Comparison of ENCODE assay signal across 12 mouse cellular contexts in genomic region chr2:59629829-59630228, GRCm38 (mm10). TPM values are rescaled to one million over a fixed set of nuclear protein-coding genes. Genes with fewer than 3 reads are reported as not detected.
DNase-seq lines count a peak whose midpoint lies in the region; ATAC-seq lines count a peak whose summit lies in the region.
"Had no signal": no experiment of that assay in that cellular context is flagged by ENCODE, and none has a peak within 500 bp of the region (broad histone marks: within the 10 kb centered on the region; RNA-seq: fewer than 3 reads in every experiment).

No protein-coding gene starts in this region.

- no peak overlapping the region for H3K4me2 ChIP-seq in intestine, embryonic 16.5 days (ENCODE audit: low read depth, low read length)
- H3K4me2 ChIP-seq: hindbrain, embryonic 12.5 days; midbrain, embryonic 15.5 days had no signal

- 72% methylated on average over 4 of the region's 4 CpGs for WGBS in heart, embryonic 10.5 days
- 70% methylated on average over 4 of the region's 4 CpGs for WGBS in intestine, embryonic 16.5 days

- H3K4me1 ChIP-seq in heart, embryonic 10.5 days: peaks cover 69% of the 10 kb centered on the region
- H3K4me1 ChIP-seq in intestine, embryonic 16.5 days (ENCODE audit: control insufficient read depth, insufficient read depth, low read length): peaks cover 25% of the 10 kb centered on the region
- H3K4me1 ChIP-seq: midbrain, embryonic 15.5 days had no signal

- H3K4me3 ChIP-seq in heart, embryonic 10.5 days: no peak overlapping the region
- no peak overlapping the region for H3K4me3 ChIP-seq in intestine, embryonic 16.5 days (ENCODE audit: low read length)
- H3K4me3 ChIP-seq: forebrain, embryonic 10.5 days; hindbrain, embryonic 12.5 days; midbrain, embryonic 15.5 days had no signal

- 0 out of 2 replicates have a peak overlapping the region, but pooled peaks have one; percentile 70 for H3K27ac ChIP-seq in heart, embryonic 10.5 days
- H3K27ac ChIP-seq in intestine, embryonic 16.5 days (ENCODE audit: low read length): no peak overlapping the region
- H3K27ac ChIP-seq: forebrain, embryonic 10.5 days; hindbrain, embryonic 12.5 days; midbrain, embryonic 15.5 days had no signal

- no peak for DNase-seq in heart, embryonic 10.5 days (ENCODE audit: low spot score)
- DNase-seq in heart, adult 8-10 months (ENCODE audit: low spot score): no peak
- DNase-seq in adrenal gland, postnatal 36 days: peak; percentile 15 to 52
- DNase-seq in thymus, postnatal 25 days: no peak
- DNase-seq in right cerebral cortex, postnatal 36 days (ENCODE audit: low spot score in 2 of 2): no peak
- DNase-seq in thymus, postnatal 10 days (ENCODE audit: low spot score in 2 of 2): no peak
- DNase-seq: cerebellum, adult 11-12 months had no signal

- H3K36me3 ChIP-seq in heart, embryonic 10.5 days: peaks cover 3% of the 10 kb centered on the region; the same call in 1 of the 2 replicates
- no peaks in the 10 kb centered on the region for H3K36me3 ChIP-seq in intestine, embryonic 16.5 days (ENCODE audit: control insufficient read depth, insufficient read depth, low read length)
- H3K36me3 ChIP-seq: hindbrain, embryonic 12.5 days; midbrain, embryonic 15.5 days had no signal

- peak; percentile 53 for ATAC-seq in CD4-positive, CD25-positive, alpha-beta regulatory T cell, adult 4 months
- peak; percentile 59 for ATAC-seq in intestine, embryonic 16.5 days
- ATAC-seq: midbrain, embryonic 15.5 days had no signal

- H3K27me3 ChIP-seq in heart, embryonic 10.5 days (ENCODE audit: insufficient read depth, poor library complexity, severe bottlenecking): no peaks in the 10 kb centered on the region
- H3K27me3 ChIP-seq in intestine, embryonic 16.5 days (replicated peaks; ENCODE audit: control insufficient read depth, insufficient read depth, low read length): no peaks in the 10 kb centered on the region
- H3K27me3 ChIP-seq: hindbrain, embryonic 12.5 days; midbrain, embryonic 15.5 days had no signal

- no peaks in the 10 kb centered on the region for H3K9me3 ChIP-seq in heart, embryonic 10.5 days
- peaks cover 3% of the 10 kb centered on the region; the same call in 1 of the 2 replicates for H3K9me3 ChIP-seq in intestine, embryonic 16.5 days (ENCODE audit: control insufficient read depth, low read length)
- H3K9me3 ChIP-seq: midbrain, embryonic 15.5 days had no signal

- H3K9ac ChIP-seq in intestine, embryonic 16.5 days (ENCODE audit: low read depth, low read length): no peak overlapping the region
- H3K9ac ChIP-seq: hindbrain, embryonic 12.5 days; midbrain, embryonic 15.5 days had no signal

RNA-seq across cellular contexts. Expression of gene Tanc1, which starts 18.0 kb away (rescaled TPM):
- 40.7 and 41.3 TPM in 2 replicates for polyA plus RNA-seq in heart, embryonic 10.5 days (2016; fragmentation: Nextera tagmentation; extraction: Ambion mirVana)
- 10 to 100 TPM; 21.4 to 25.3 (median 24.6) TPM for total RNA-seq in heart, adult 8-10 months (2022)
- polyA plus RNA-seq in CD4-positive, CD25-positive, alpha-beta regulatory T cell, adult 4 months (2017; shearing (Covaris generic)): 10 to 100 TPM; 13.7 to 15.2 TPM
- total RNA-seq in adrenal gland, postnatal 36 days (2021): 10 to 100 TPM; 16.4 to 21.1 TPM
- polyA plus RNA-seq in intestine, embryonic 16.5 days (2015; fragmentation: Nextera tagmentation; extraction: Ambion mirVana): 20.8 and 21.5 TPM in 2 replicates

Comparison
In these comparisons a context has a peak if more than half of its experiments do, and no peak if none do; other contexts are left out.
1. DNase-seq: peak in adrenal gland, postnatal 36 days (2 of 2); none in heart, embryonic 10.5 days (single experiment), heart, adult 8-10 months (single experiment), thymus, postnatal 25 days (single experiment), right cerebral cortex, postnatal 36 days (0 of 2) and thymus, postnatal 10 days (0 of 2).